Mouse (Mus musculus) liver, embryonic 13.5 days (tissue): ENCODE results near the gene Cgref1. TPM values are rescaled to one million over a fixed set of nuclear protein-coding genes. Genes with fewer than 3 reads are reported as not detected.

ENCODE experiments used
- ATAC-seq: fragments of 200-750 bp; cut with Nextera tagmentation; 2 replicates; pipeline ENCODE4 v1.8.0; 2017; ENCODE audit warnings: low read depth, mild to moderate bottlenecking, moderate number of reproducible peaks, moderate library complexity
- DNase-seq: peaks from one replicate; pipeline ENCODE4 v3.0.0; 2022
- H3K27ac ChIP-seq: fragments of 300-500 bp; sonication (generic); 2 replicates; pipeline ENCODE4 v1.5.1; 2015; ENCODE audit warnings: moderate library complexity, mild to moderate bottlenecking, inconsistent platforms
- H3K27me3 ChIP-seq: fragments of 300-500 bp; sonication (generic); 2 replicates; pipeline ENCODE4 v1.6.1; 2015; ENCODE audit warnings: mild to moderate bottlenecking, inconsistent platforms
- H3K36me3 ChIP-seq: fragments of 300-500 bp; sonication (generic); 2 replicates; pipeline ENCODE4 v1.6.1; 2015; ENCODE audit warnings: mild to moderate bottlenecking, inconsistent platforms
- H3K4me1 ChIP-seq: fragments of 300-500 bp; sonication (generic); replicated peaks from 2 replicates; pipeline ENCODE4 v1.6.1; 2015; ENCODE audit warnings: inconsistent platforms
- H3K4me2 ChIP-seq: fragments of 300-500 bp; sonication (generic); 2 replicates; pipeline ENCODE4 v1.6.1; 2015; ENCODE audit warnings: inconsistent platforms, mild to moderate bottlenecking, moderate library complexity
- H3K4me3 ChIP-seq: fragments of 300-500 bp; sonication (generic); replicated peaks from 2 replicates; pipeline ENCODE4 v1.5.1; 2015; ENCODE audit warnings: mild to moderate bottlenecking, inconsistent platforms
- H3K9ac ChIP-seq: fragments of 300-500 bp; sonication (generic); 2 replicates; pipeline ENCODE4 v1.6.1; 2015; ENCODE audit warnings: mild to moderate bottlenecking, inconsistent platforms
- H3K9me3 ChIP-seq: fragments of 300-500 bp; sonication (generic); replicated peaks from 2 replicates; pipeline ENCODE4 v1.6.1; 2016; ENCODE audit warnings: inconsistent platforms
- WGBS: fragments of 180-500 bp; shearing (Covaris S2); methylation state at CpG from one replicate; pipeline ENCODE4 v1.1.7; 2015; ENCODE audit not compliant: insufficient replicate concordance; 5-methylcytosine and 5-hydroxymethylcytosine counted together
- polyA plus RNA-seq: library from polyadenylated mRNA; unstranded; fragments of >200 nt; fragmentation: Nextera tagmentation; extraction: Ambion mirVana; gene quantifications from 2 replicates; pipeline ENCODE4 v1.2.1, GENCODE M21; 2015

The Cgref1 gene
- polyA plus RNA-seq: 5.4 and 5.6 TPM in 2 replicates

- Histone ChIP-seq H3K27me3 (peaks cover 29% of the 10 kb centered on the region), H3K4me3 (peak within 1 kb of the TSS; percentile 49), H3K4me1 (peaks cover 24% of the 10 kb centered on the region), H3K36me3 (no peaks in the 10 kb centered on the region), H3K27ac (no peak within 1 kb of the TSS), H3K9me3 (no peaks in the 10 kb centered on the region), H3K4me2 (peak within 1 kb of the TSS; percentile 66), H3K9ac (peak within 1 kb of the TSS; percentile 62)
- WGBS: 8% methylated on average over 44 of the region's 44 CpGs
- DNase-seq (peak; percentile 30), ATAC-seq (no peak; the same call in 1 of the 2 replicates)
These were observed at the start of gene Cgref1 for GRCm38 (mm10) chr5:30944956-30945781. Gene Cgref1, minus strand, starts transcription at chr5:30945591.

- H3K4me1 ChIP-seq: no peaks in the 10 kb centered on the region
- no peak overlapping the region for H3K9ac ChIP-seq
- no peak overlapping the region for H3K4me2 ChIP-seq
- no peak overlapping the region for H3K4me3 ChIP-seq
- no peaks in the 10 kb centered on the region for H3K36me3 ChIP-seq
- H3K9me3 ChIP-seq: no peaks in the 10 kb centered on the region
- H3K27ac ChIP-seq: no peak overlapping the region
- no peaks in the 10 kb centered on the region for H3K27me3 ChIP-seq
- ATAC-seq: no peak
- 50% methylated on average over 3 of the region's 3 CpGs for WGBS
- DNase-seq: no peak
These were observed 48.7 kb upstream of the Cgref1 start for GRCm38 (mm10) chr5:30994074-30994473.

- H3K9ac ChIP-seq: no peak overlapping the region
- H3K4me2 ChIP-seq: no peak overlapping the region
- no peaks in the 10 kb centered on the region for H3K27me3 ChIP-seq
- ATAC-seq: no peak
- H3K4me3 ChIP-seq: no peak overlapping the region
- no peaks in the 10 kb centered on the region for H3K9me3 ChIP-seq
- no peaks in the 10 kb centered on the region for H3K36me3 ChIP-seq
- DNase-seq: no peak
- H3K4me1 ChIP-seq: no peaks in the 10 kb centered on the region
- no peak overlapping the region for H3K27ac ChIP-seq
- WGBS: 54% methylated on average over 5 of the region's 5 CpGs
These were observed 47.7 kb upstream of the Cgref1 start for GRCm38 (mm10) chr5:30992980-30993676.

- no peak for DNase-seq
These were observed 37.0 kb upstream of the Cgref1 start for GRCm38 (mm10) chr5:30982357-30982756.

GRCm38 (mm10) chr5:30974870-30975656 is 29.7 kb upstream of the Cgref1 start:
- WGBS: 58% methylated on average over 9 of the region's 9 CpGs
- Histone ChIP-seq H3K36me3 (no peaks in the 10 kb centered on the region), H3K27me3 (no peaks in the 10 kb centered on the region), H3K4me1 (peaks cover 1% of the 10 kb centered on the region), H3K9me3 (no peaks in the 10 kb centered on the region), H3K9ac (no peak overlapping the region), H3K27ac (no peak overlapping the region), H3K4me2 (no peak overlapping the region), H3K4me3 (no peak overlapping the region)
- DNase-seq (no peak), ATAC-seq (no peak)

More at GRCm38 (mm10) chr5:30982357-30982756, 37.0 kb upstream of the Cgref1 start:
- ATAC-seq: no peak
- Histone ChIP-seq H3K4me3 (no peak overlapping the region), H3K36me3 (no peaks in the 10 kb centered on the region), H3K9me3 (no peaks in the 10 kb centered on the region), H3K4me1 (no peaks in the 10 kb centered on the region), H3K27me3 (no peaks in the 10 kb centered on the region), H3K4me2 (no peak overlapping the region), H3K9ac (no peak overlapping the region), H3K27ac (no peak overlapping the region)
- WGBS: 8% methylated on average over 2 of the region's 2 CpGs

GRCm38 (mm10) chr5:30969440-30969839 is 24.0 kb upstream of the Cgref1 start:
- DNase-seq (peak; percentile 24), ATAC-seq (peak; percentile 72)
- peaks cover 23% of the 10 kb centered on the region for H3K4me1 ChIP-seq
- 24% methylated on average over 2 of the region's 2 CpGs for WGBS
- H3K4me2 ChIP-seq: no peak overlapping the region
- no peak overlapping the region for H3K27ac ChIP-seq
- H3K9ac ChIP-seq: no peak overlapping the region
- H3K9me3 ChIP-seq: no peaks in the 10 kb centered on the region
- no peaks in the 10 kb centered on the region for H3K36me3 ChIP-seq
- no peaks in the 10 kb centered on the region for H3K27me3 ChIP-seq
- no peak overlapping the region for H3K4me3 ChIP-seq

GRCm38 (mm10) chr5:30968416-30968815 is 23.0 kb upstream of the Cgref1 start, which contains the start of gene Tcf23:
Gene Tcf23, plus strand, starts transcription at chr5:30968662.
- H3K9ac ChIP-seq: no peak within 1 kb of the TSS
- no peak for DNase-seq
- H3K4me3 ChIP-seq: no peak within 1 kb of the TSS
- ATAC-seq: no peak
- no peaks in the 10 kb centered on the region for H3K27me3 ChIP-seq
- peaks cover 23% of the 10 kb centered on the region for H3K4me1 ChIP-seq
- H3K27ac ChIP-seq: no peak within 1 kb of the TSS
- WGBS: 68% methylated on average over 8 of the region's 8 CpGs
- H3K36me3 ChIP-seq: no peaks in the 10 kb centered on the region
- H3K9me3 ChIP-seq: no peaks in the 10 kb centered on the region
- no peak within 1 kb of the TSS for H3K4me2 ChIP-seq

GRCm38 (mm10) chr5:30966189-30966588 is 20.8 kb upstream of the Cgref1 start:
- no peak overlapping the region for H3K4me2 ChIP-seq
- ATAC-seq (peak; percentile 72), DNase-seq (no peak)
- no peaks in the 10 kb centered on the region for H3K27me3 ChIP-seq
- no peak overlapping the region for H3K4me3 ChIP-seq
- no peak overlapping the region for H3K9ac ChIP-seq
- H3K36me3 ChIP-seq: no peaks in the 10 kb centered on the region
- H3K27ac ChIP-seq: no peak overlapping the region
- H3K9me3 ChIP-seq: no peaks in the 10 kb centered on the region
- H3K4me1 ChIP-seq: peaks cover 30% of the 10 kb centered on the region
- WGBS: 63% methylated on average over 4 of the region's 4 CpGs

- DNase-seq (no peak), ATAC-seq (no peak)
- Histone ChIP-seq H3K9me3 (no peaks in the 10 kb centered on the region), H3K27me3 (no peaks in the 10 kb centered on the region), H3K4me3 (no peak overlapping the region), H3K27ac (no peak overlapping the region), H3K9ac (no peak overlapping the region), H3K4me2 (no peak overlapping the region), H3K4me1 (peaks cover 32% of the 10 kb centered on the region), H3K36me3 (no peaks in the 10 kb centered on the region; the same call in 1 of the 2 replicates)
- 69% methylated on average over 3 of the region's 3 CpGs for WGBS
These were observed 18.5 kb upstream of the Cgref1 start for GRCm38 (mm10) chr5:30963916-30964315.

- Histone ChIP-seq H3K4me3 (no peak overlapping the region), H3K4me2 (no peak overlapping the region), H3K9ac (no peak overlapping the region), H3K27ac (no peak overlapping the region; the same call in 1 of the 2 replicates), H3K9me3 (no peaks in the 10 kb centered on the region), H3K36me3 (peaks cover 18% of the 10 kb centered on the region), H3K4me1 (peaks cover 42% of the 10 kb centered on the region), H3K27me3 (no peaks in the 10 kb centered on the region)
- DNase-seq (no peak), ATAC-seq (no peak)
- WGBS: 34% methylated on average over 10 of the region's 10 CpGs
These were observed 16.4 kb upstream of the Cgref1 start for GRCm38 (mm10) chr5:30961545-30962505.
